Comparison of ENCODE assay signal across 8 mouse cellular contexts in the genomic region with DNA sequence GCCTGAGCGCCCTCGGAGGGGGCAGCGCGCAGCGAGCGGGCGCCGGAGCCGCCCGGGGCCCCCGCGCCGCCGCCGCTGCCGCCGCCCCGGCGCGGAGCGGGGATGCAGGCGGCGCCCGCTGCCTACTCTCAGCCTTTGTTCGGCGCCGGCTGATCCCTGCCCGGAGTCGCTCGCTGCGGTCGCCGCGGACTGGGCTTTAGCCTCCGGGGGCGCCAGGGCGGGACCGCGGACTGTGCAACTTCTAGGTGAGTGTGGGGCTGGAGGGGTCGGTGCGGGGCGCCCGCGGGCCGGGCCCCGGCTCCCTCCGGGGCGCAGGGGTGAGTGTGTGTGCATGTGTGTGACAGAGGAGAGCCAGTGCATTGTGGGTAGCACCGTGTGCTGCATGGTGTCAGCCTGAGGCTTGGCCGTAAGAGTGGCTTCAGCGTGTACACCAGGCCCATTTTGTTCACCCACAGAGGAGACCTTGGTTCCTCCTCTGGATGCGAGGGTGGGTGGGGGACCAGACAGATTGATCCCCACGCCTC.
DNase-seq lines count a peak whose midpoint lies in the region; ATAC-seq and TF ChIP-seq lines count a peak whose summit lies in the region.

No protein-coding gene starts in this region.

- peak; percentile 12; the same call in 1 of the 2 replicates for ATAC-seq in common myeloid progenitor, adult 5-6 weeks (replicated peaks; ENCODE audit: low read depth, poor library complexity, severe bottlenecking)
- ATAC-seq in heart, embryonic 14.5 days (ENCODE audit: insufficient number of reproducible peaks, insufficient read depth, low FRiP score, low read depth) = peak; percentile 58
- no peak for ATAC-seq in erythroid progenitor cell, adult 5-6 weeks (replicated peaks; ENCODE audit: low FRiP score, poor library complexity, severe bottlenecking)

- H3K27me3 ChIP-seq in testis, adult 2 months (ENCODE audit: control insufficient read depth, insufficient read depth, low read length) = no peaks in the 10 kb centered on the region
- no peaks in the 10 kb centered on the region for H3K27me3 ChIP-seq in heart, embryonic 14.5 days (ENCODE audit: control insufficient read depth, insufficient read depth, low read length)

- H3K4me2 ChIP-seq in heart, embryonic 14.5 days (ENCODE audit: low read length) = peak overlapping the region; percentile 91

- no peaks in the 10 kb centered on the region for H3K36me3 ChIP-seq in testis, adult 2 months (ENCODE audit: control insufficient read depth, insufficient read depth, low read length)
- peaks cover 4% of the 10 kb centered on the region; the same call in 1 of the 2 replicates for H3K36me3 ChIP-seq in heart, embryonic 14.5 days (ENCODE audit: control insufficient read depth, insufficient read depth, low read length)

- DNase-seq in testis, postnatal 14 days (ENCODE audit: low spot score) = no peak
- DNase-seq in layer of hippocampus, adult 9-11 months = peak; percentile 80
- DNase-seq in lung, postnatal 4 days = peak; percentile 60 to 73
- peak; percentile 76 to 78 for DNase-seq in right cerebral cortex, postnatal 10 days (ENCODE audit: low spot score in 2 of 2)

- TF ChIP-seq POLR2A in testis, adult 2 months (IDR thresholded peaks at IDR 0.05; ENCODE audit: control insufficient read depth, low read depth, low read length) = no peak

- peaks cover 14% of the 10 kb centered on the region for H3K4me1 ChIP-seq in testis, adult 2 months (ENCODE audit: control insufficient read depth, insufficient read depth, low read length)
- H3K4me1 ChIP-seq in heart, embryonic 14.5 days (ENCODE audit: control insufficient read depth in 2 of 2, insufficient read depth in 2 of 2, low read length in 2 of 2) = peaks cover 52 to 85% of the 10 kb centered on the region in 2 experiments

- H3K4me3 ChIP-seq in testis, adult 2 months (ENCODE audit: control insufficient read depth, low read depth, low read length) = peak overlapping the region; percentile 75
- H3K4me3 ChIP-seq in heart, embryonic 14.5 days (ENCODE audit: control insufficient read depth in 1 of 2, insufficient read depth in 1 of 2, low read depth in 1 of 2, low read length in 2 of 2) = peak overlapping the region; percentile 79 to 88

- no peak overlapping the region for H3K27ac ChIP-seq in testis, adult 2 months (ENCODE audit: control insufficient read depth, insufficient read depth, low read depth, low read length)
- peak overlapping the region; percentile 83 to 91 for H3K27ac ChIP-seq in heart, embryonic 14.5 days (replicated peaks in 1 of 2; ENCODE audit: control insufficient read depth in 1 of 2, insufficient read depth in 1 of 2, low read depth in 2 of 2, low read length in 2 of 2)

- peak overlapping the region; percentile 96 for H3K9ac ChIP-seq in heart, embryonic 14.5 days (ENCODE audit: low read length)

- no peaks in the 10 kb centered on the region for H3K9me3 ChIP-seq in heart, embryonic 14.5 days (ENCODE audit: control insufficient read depth, low read length)

- TF ChIP-seq CTCF in testis, adult 2 months (IDR thresholded peaks at IDR 0.05; ENCODE audit: control insufficient read depth, insufficient read depth, insufficient replicate concordance, low read depth, low read length) = no peak

- WGBS in heart, embryonic 14.5 days = under 1% methylated on average over 49 of the region's 53 CpGs
